Mouse (Mus musculus) urinary bladder, postnatal 36 days (tissue): Measurements from ENCODE around the gene Kctd7.
A peak's percentile ranks its signal among the peaks of the same experiment; 100 is the strongest.

Experiments
- DNase-seq, 2 experiments: peaks; one replicate each; pipeline ENCODE4 v3.0.0; 2022; ENCODE audit warnings: low spot score in 2 of 2, mixed read lengths in 1 of 2

The Kctd7 gene

GRCm38 (mm10) chr5:130191865-130192264 lies 47.2 kb downstream of the Kctd7 start:
- DNase-seq = no peak

- no peak for DNase-seq
Observed at GRCm38 (mm10) chr5:130192356-130192944, 47.8 kb downstream of the Kctd7 start.

- no peak for DNase-seq
Observed at GRCm38 (mm10) chr5:130193760-130194159, 49.1 kb downstream of the Kctd7 start.

- DNase-seq = no peak
Observed at GRCm38 (mm10) chr5:130196307-130196706, 51.6 kb downstream of the Kctd7 start.

GRCm38 (mm10) chr5:130197454-130197853 lies 52.8 kb downstream of the Kctd7 start:
- no peak for DNase-seq

- DNase-seq = no peak
Observed at GRCm38 (mm10) chr5:130197981-130198380, 53.3 kb downstream of the Kctd7 start.

- DNase-seq = peak in 1 of 2 experiments; percentile 55
Observed at GRCm38 (mm10) chr5:130200233-130201029, 55.8 kb downstream of the Kctd7 start.

- peak in 1 of 2 experiments; percentile 41 for DNase-seq
Observed at GRCm38 (mm10) chr5:130203948-130204347, 59.3 kb downstream of the Kctd7 start.

- no peak for DNase-seq
Observed at GRCm38 (mm10) chr5:130204560-130204959, 59.9 kb downstream of the Kctd7 start.
